Mouse (Mus musculus) adrenal gland, adult 2 months (tissue): Measurements from ENCODE around the gene Aloxe3. TPM values are rescaled to one million over a fixed set of nuclear protein-coding genes. Genes with fewer than 3 reads are reported as not detected.

Source experiments
- DNase-seq: peaks from one replicate; pipeline ENCODE4 v3.0.0; 2021
- polyA plus RNA-seq: library from polyadenylated mRNA; depleted of rRNA; stranded (reverse); fragments of >200 nt; gene quantifications from 2 replicates; pipeline ENCODE4 v1.2.3, GENCODE M21; 2012
- total RNA-seq, 2 experiments: library from RNA; stranded (reverse); gene quantifications; 2 replicates each; pipeline ENCODE4 v1.2.3; 2021

Gene Aloxe3
- total and polyA plus RNA-seq, 3 experiments: 0.79 to 1.4 (median 1.0) TPM

- peak; percentile 99 for DNase-seq
Observed at GRCm38 (mm10) chr11:69094697-69095429, 30.8 kb upstream of the Aloxe3 start, which contains the start of gene Per1. TSS of gene Per1 (plus strand) at chr11:69095217.

- DNase-seq: no peak
Observed at GRCm38 (mm10) chr11:69095511-69096231, 30.0 kb upstream of the Aloxe3 start.

- no peak for DNase-seq
Observed at GRCm38 (mm10) chr11:69096360-69096986, 29.2 kb upstream of the Aloxe3 start.

GRCm38 (mm10) chr11:69096987-69097900 is 28.5 kb upstream of the Aloxe3 start:
- DNase-seq: peak; percentile 100

- no peak for DNase-seq
Observed at GRCm38 (mm10) chr11:69098039-69098761, 27.5 kb upstream of the Aloxe3 start.

GRCm38 (mm10) chr11:69098762-69099091 is 27.0 kb upstream of the Aloxe3 start:
- DNase-seq: peak; percentile 99

- DNase-seq: peak; percentile 78
Observed at GRCm38 (mm10) chr11:69099177-69099914, 26.4 kb upstream of the Aloxe3 start.

GRCm38 (mm10) chr11:69099915-69100345 is 25.8 kb upstream of the Aloxe3 start:
- DNase-seq: peak; percentile 98

- peak; percentile 13 for DNase-seq
Observed at GRCm38 (mm10) chr11:69100639-69101360, 24.9 kb upstream of the Aloxe3 start.

DNA sequence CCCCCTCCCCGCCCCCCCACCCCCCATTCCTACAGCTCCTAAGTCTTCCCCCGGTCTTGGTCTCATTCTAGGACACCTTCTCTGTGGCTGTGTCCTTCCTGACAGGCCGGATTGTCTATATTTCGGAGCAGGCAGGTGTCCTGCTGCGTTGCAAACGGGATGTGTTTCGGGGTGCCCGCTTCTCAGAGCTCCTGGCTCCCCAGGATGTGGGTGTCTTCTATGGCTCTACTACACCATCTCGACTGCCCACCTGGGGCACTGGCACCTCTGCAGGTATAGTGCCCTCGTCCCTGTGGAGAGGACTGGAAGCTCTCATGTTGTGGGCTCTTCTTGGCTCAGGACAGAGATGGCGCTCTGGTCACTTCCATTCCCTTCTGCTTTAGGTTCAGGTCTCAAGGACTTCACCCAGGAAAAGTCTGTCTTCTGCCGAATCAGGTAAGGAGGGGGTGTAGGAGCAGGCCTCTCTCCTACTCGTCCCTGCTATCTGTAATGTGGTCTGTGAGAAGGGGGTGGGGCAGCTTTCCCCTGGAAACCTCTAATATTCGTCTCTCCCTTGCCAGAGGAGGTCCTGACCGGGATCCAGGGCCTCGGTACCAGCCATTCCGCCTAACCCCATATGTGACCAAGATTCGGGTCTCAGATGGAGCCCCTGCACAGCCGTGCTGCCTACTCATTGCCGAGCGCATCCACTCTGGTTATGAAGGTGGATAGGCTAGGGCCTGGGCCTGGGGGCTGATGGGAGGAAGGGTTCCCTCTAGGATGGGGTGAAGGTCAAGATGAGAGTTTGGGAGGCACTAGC is 23.9 kb upstream of the Aloxe3 start:
- peak; percentile 21 for DNase-seq

DNA sequence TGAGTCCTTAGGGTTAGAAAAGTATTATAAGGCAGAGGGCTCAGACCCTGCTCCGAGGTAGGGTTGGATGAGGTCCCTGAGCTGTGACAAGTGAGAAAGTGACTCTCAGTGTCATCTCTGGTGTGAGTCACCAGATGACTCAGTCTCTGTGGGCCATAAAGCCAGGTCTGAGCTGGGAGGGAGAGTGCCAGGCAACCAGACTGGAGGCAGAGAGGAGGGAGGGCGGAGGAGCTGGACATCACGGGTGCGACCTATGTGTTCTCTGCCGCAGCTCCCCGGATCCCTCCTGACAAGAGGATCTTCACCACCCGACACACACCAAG is 23.3 kb upstream of the Aloxe3 start:
- DNase-seq: peak; percentile 87

DNA sequence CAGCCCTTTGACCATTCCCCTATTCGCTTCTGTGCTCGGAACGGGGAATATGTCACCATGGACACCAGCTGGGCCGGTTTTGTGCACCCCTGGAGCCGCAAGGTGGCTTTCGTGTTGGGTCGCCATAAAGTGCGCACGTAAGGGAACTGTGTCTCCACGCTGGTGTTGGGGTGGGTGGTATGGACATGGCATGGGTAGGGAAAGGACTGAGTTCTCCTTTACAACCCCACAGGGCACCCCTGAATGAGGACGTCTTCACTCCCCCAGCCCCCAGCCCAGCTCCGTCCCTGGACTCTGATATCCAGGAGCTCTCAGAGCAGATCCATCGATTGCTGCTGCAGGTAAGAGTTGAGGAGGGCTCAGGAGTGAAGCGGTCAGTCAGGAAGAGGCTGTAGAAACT is 22.6 kb upstream of the Aloxe3 start:
- DNase-seq: no peak

DNA sequence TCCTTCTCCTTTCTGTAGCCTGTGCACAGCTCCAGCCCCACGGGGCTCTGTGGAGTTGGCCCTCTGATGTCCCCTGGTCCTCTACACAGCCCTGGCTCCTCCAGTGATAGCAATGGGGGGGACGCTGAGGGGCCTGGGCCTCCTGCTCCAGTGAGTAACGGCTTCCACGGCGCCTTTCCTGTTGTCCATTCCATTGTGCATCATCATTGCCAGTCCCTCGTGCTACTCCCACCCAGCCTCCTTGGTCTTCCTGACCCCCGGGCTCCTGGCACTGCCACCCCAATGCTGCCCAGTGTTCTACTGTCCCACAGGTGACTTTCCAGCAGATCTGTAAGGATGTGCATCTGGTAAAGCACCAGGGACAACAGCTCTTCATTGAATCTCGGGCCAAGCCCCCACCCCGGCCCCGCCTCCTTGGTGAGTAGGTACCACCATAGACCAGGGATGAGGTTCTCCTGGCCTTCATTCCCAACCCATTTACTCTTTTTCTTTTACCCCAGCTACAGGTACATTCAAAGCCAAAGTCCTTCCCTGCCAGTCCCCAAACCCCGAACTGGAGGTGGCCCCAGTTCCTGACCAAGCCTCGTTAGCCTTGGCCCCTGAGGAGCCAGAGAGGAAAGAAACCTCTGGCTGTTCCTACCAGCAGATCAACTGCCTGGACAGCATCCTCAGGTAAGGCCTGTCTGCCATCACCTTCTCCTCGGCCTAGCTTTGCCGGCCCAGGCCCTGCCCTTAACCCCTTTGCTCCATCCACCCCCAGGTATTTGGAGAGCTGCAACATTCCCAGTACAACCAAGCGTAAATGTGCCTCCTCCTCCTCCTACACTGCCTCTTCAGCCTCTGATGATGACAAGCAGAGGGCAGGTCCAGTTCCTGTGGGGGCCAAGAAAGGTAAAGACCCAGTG is 21.9 kb upstream of the Aloxe3 start:
- no peak for DNase-seq

GRCm38 (mm10) chr11:69104487-69104886 is 21.2 kb upstream of the Aloxe3 start:
- no peak for DNase-seq

DNA sequence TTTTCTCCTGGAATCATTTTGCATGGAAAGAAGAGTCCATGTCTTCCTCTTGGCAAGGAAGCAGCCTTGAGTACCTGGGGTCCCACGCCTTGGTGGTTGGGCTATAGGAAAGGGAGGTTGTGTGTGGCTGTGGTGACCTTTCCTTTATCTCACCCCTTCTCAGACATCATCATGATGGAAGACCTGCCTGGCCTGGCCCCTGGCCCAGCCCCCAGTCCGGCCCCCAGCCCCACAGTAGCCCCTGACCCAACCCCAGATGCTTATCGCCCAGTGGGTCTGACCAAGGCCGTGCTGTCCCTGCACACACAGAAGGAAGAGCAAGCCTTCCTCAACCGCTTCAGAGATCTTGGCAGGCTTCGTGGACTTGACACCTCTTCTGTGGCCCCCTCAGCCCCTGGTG is 20.5 kb upstream of the Aloxe3 start:
- DNase-seq: no peak

DNA sequence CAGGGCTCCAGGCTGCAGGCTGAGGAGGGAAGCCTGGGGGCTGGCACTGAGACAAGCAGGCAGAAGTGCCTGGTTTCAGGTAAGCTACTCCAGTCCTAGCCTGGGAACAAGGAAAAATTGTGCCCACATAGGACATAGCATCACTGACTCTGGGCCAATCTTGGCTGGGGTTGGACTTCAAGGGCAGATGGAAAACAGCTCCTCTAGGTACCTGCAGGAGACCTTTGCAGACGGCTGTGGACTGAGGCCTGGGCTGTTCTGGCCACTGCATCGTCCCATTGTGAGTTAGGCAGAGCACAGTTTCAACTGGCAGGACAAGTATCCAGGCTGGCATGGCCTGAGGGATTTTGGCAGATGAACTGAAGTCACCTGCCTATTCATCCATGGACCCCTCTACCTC is 19.9 kb upstream of the Aloxe3 start:
- DNase-seq: no peak

GRCm38 (mm10) chr11:69106299-69106698 is 19.4 kb upstream of the Aloxe3 start:
- no peak for DNase-seq

DNA sequence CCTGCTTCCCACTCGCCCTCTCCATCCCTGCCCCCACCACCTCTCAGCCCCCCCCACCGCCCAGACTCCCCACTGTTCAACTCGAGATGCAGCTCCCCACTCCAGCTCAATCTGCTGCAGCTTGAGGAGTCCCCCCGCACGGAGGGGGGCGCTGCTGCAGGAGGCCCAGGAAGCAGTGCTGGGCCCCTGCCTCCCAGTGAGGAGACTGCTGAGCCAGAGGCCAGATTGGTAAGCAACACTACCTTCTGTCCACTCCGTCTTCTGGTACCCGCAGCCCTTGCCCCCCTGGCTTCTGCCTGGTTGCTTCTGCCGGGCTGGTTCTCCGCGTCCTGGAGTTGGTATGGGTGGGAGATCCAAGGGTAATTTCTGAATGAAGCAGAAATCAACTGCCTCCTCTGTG is 18.9 kb upstream of the Aloxe3 start:
- DNase-seq: no peak
